Mouse (Mus musculus): ENCODE measurements at regions not wholly inside any gene's neighbourhood (a gene's known extent, or its start where the extent isn't known, plus 50 kb on each side); places are given as distances from the start of the nearest gene placed in this dataset.

- TF ChIP-seq MAFK (IDR thresholded peaks at IDR 0.05; ENCODE audit: insufficient read depth, low read depth, low read length) (no peak), CHD2 (IDR thresholded peaks at IDR 0.05; ENCODE audit: low read depth, low read length) (no peak)
Measured at GRCm38 (mm10) chr14:61949446-61949845, 342.2 kb downstream of the Kcnrg start.

All from ES-E14 (cell line).